In genomic region chr8:45833896-45834295, GRCm38 (mm10) we compare ENCODE assay signal across 13 mouse cellular contexts. TPM values are rescaled to one million over a fixed set of nuclear protein-coding genes. Genes with fewer than 3 reads are reported as not detected.
"Had no signal": no experiment of that assay in that cellular context is flagged by ENCODE, and none has a peak within 500 bp of the region (broad histone marks: within the 10 kb centered on the region; RNA-seq: fewer than 3 reads in every experiment).

No protein-coding gene starts in this region.

- H3K9ac ChIP-seq: limb, embryonic 12.5 days; liver, embryonic 14.5 days; midbrain, embryonic 13.5 days; neural tube, embryonic 12.5 days; stomach, embryonic 15.5 days had no signal

- H3K36me3 ChIP-seq: limb, embryonic 12.5 days; midbrain, embryonic 13.5 days; neural tube, embryonic 12.5 days; stomach, embryonic 15.5 days had no signal

- H3K4me2 ChIP-seq: limb, embryonic 12.5 days; midbrain, embryonic 13.5 days; neural tube, embryonic 12.5 days; stomach, embryonic 15.5 days had no signal

- H3K9me3 ChIP-seq: limb, embryonic 12.5 days; midbrain, embryonic 13.5 days; neural tube, embryonic 12.5 days; stomach, embryonic 15.5 days had no signal

- H3K27ac ChIP-seq: limb, embryonic 12.5 days; liver, embryonic 14.5 days; midbrain, embryonic 13.5 days; neural tube, embryonic 12.5 days; stomach, embryonic 15.5 days had no signal

- ATAC-seq: intestine, embryonic 16.5 days; midbrain, embryonic 13.5 days had no signal

- H3K4me1 ChIP-seq: limb, embryonic 12.5 days; midbrain, embryonic 13.5 days; neural tube, embryonic 12.5 days; stomach, embryonic 15.5 days had no signal

- H3K4me3 ChIP-seq: limb, embryonic 12.5 days; midbrain, embryonic 13.5 days; neural tube, embryonic 12.5 days; stomach, embryonic 15.5 days had no signal

- H3K27me3 ChIP-seq: limb, embryonic 12.5 days; midbrain, embryonic 13.5 days; neural tube, embryonic 12.5 days; stomach, embryonic 15.5 days had no signal

- DNase-seq: kidney, adult 8-10 months; kidney, postnatal 25 days; layer of hippocampus, postnatal 36 days; lung, adult 18-20 months; spleen, adult 18-20 months; thymus, postnatal 36 days had no signal

RNA-seq across cellular contexts. Expression of gene Pdlim3, which starts 51.4 kb away (rescaled TPM):
- total RNA-seq: megakaryocyte-erythroid progenitor cell, adult 5-6 weeks had no signal
